Mouse (Mus musculus) G1E-ER4 (cell line): ENCODE measurements around the gene Cabcoco1. TPM values are rescaled to one million over a fixed set of nuclear protein-coding genes. Genes with fewer than 3 reads are reported as not detected.

ENCODE experiments used
- GATA1 ChIP-seq: IDR thresholded peaks from one replicate; pipeline ENCODE4 v1.8.0; 2012; ENCODE audit warnings: low read length, inconsistent platforms
- polyA plus RNA-seq: library from polyadenylated mRNA; stranded (reverse); fragments of >175 nt; gene quantifications from 2 replicates; pipeline ENCODE4 v1.2.3, GENCODE M21; 2012

The Cabcoco1 gene
- polyA plus RNA-seq, 1 experiment, result not detected

DNA sequence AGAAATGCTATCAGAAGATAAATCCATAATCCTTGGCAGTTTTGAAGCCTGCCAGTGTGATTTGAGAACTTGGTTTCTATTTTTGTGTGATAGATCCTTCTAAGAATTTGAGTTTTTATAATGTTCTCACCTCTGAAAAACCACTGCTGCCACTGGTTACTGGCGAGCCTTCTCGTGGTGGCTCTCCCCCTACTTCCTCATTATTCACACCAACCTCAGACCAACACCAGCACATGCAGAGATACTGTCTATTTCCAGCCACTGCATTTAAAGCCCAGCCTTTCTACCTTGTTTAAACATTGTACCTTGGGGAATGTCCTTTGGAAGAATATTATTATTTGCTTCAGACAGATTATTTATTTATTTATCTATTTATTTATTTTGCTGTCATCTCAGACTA, 121.8 kb downstream of the Cabcoco1 start:
- no peak for TF ChIP-seq GATA1

DNA sequence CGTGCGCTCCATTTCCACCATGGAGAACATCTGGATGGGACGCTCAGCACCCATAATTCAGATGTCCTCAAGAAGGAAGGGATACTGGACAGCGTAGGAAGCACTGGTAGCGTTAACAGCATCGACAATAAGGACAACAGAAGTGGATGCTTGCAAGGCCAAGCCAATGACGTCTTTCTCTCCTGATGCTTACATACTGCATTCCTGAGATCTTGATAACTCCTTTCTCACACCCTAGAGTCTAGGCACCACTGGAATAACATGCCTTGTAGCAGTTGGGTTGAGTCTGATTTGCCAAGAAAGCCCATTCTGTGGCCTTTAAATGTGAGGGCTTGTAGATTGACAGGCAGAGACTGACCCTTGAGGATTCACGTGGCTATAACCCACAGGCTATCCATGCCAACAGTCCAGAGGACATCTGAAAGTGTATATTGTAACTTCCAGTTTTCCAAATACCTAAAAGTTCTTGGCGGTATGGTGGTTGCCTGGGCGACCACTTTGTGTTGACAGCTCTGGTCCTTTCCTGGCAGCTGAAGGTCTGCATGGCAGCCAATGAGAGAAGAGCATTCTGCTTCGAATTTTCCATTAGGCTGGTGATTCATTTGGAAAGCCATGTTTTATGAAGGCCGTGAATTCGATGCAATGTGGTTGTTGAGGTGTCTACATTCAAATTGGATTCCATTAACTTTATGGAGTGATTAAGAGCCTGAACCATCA, 124.5 kb downstream of the Cabcoco1 start:
- no peak for TF ChIP-seq GATA1

DNA sequence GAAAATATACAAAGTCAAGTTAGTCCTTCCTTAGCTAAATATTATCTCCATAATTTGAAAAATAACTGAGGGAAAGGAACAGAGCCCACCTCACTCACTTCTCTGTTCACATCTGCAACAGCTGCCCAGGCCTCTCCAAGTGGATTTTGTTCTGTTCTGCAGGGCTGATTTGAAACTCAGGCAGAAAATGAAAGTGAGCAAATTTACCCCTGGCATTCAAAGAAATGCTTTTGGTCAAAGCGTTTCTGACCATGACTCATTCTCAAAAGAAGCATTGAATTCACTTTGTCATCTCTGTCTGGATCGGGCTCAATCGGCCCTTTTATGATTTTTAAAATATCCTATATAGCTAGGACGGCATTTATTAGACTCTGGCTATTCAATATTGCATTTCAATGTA, 135.8 kb downstream of the Cabcoco1 start:
- no peak for TF ChIP-seq GATA1

DNA sequence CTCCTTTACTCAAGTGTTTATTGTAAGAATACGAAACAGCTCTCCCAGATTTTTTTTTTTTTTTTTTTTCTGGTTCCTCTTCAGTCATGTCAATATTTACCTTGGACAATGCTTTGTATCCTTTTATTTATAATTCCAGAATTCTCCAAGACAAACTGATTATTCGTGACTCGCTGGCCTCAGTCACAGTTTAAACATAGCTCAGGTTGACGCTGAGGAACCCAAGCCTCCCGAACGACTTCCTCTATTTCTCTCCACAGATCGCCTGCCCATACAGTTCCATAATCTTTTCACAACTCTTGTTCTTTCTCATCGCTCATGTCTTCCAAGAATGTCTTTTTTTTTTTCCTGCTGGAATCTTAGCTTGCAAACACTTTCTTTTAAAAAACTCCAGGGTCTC, 144.9 kb downstream of the Cabcoco1 start:
- TF ChIP-seq GATA1, result no peak

DNA sequence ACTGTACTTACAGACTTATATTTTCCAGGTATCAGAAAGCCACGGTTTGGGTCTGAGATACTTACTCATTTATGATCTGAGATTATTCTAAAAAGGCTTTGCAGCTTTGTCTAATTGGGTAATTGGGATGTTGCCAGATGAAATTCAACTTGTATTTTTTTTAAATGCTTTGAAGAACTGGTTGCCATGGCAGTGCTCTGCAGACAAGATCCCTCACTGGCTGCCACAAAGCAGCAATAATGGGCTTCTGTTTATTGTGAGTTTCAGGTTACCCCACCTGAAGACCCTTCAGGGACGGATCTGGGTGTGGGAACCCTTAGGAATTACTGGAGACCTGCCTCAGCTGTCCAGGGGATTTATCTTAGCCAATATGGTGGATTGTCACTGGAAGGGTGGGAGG, 145.6 kb downstream of the Cabcoco1 start:
- TF ChIP-seq GATA1, result no peak

DNA sequence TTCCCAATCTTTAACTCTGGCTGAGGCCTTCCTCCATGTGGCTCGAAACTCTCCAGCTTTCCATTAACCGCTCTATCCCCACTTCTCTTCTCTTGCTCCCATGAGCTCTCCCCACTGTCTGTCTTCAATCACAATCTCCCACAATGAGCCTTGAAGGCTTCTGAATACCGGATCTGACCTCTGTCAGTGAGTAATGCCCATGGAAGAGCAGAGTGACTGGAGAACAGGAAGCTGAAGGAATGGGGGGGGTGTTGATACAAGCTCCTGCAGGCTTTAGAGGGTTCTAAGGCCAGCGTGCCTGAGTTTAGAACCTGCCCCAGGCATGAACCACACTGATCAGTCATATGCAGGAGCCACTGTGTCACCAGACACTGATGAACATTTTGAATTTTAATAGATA, 150.1 kb downstream of the Cabcoco1 start:
- no peak for TF ChIP-seq GATA1

DNA sequence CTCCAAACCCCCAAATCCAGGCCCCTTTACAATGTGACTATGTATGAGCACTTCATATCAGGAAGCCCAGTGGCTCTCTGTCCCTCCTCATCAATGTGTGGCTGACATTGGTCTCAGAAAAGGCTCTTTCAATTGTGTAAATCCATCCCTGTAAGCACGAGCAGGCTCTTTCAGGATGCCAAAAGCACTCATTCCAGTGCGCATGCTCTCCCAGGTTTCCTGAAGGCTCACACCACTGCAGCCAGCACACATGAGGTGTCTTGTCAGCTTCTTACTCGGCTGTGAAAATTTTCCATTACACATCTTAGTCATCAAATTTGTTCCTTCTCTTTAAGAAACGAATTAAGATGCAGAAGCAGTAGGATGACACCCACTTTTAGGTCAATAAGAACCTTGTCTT, 152.9 kb downstream of the Cabcoco1 start:
- TF ChIP-seq GATA1, result no peak

DNA sequence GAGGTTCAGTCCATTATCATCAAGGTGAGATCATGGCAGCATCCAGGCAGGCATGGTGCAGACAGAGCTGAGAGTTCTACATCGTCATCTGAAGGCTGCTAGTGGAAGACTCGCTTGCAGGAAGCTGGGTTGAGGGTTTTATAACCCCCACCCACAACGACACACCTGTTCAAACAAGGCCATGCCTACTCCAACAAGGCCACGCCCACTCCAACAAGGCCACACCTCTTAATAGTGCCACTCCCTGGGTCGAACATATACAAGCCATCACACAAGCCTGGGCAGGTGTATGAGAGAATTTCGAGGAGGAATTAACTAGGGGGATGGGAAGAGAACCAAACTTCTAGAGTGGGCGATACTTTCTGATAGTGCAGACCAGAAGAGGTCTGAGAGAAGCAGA, 153.6 kb downstream of the Cabcoco1 start:
- no peak for TF ChIP-seq GATA1

Other genes with a start within 250 kb of the Cabcoco1 start
- gene Tmem26, start 181.8 kb upstream of the Cabcoco1 start, polyA plus RNA-seq, result not detected in 2 replicates